Mouse (Mus musculus) kidney, adult 2 months (tissue): ENCODE results near the gene Nfam1. TPM values are rescaled to one million over a fixed set of nuclear protein-coding genes. Genes with fewer than 3 reads are reported as not detected.

Experiments used
- DNase-seq: peaks from one replicate; pipeline ENCODE4 v3.0.0; 2021
- H3K27ac ChIP-seq: fragments of 200-500 bp; 2 replicates; pipeline ENCODE4 v1.5.1; 2012; ENCODE audit warnings: low read depth, low read length, control low read depth, inconsistent platforms; ENCODE audit not compliant: insufficient read depth
- H3K27me3 ChIP-seq: fragments of 200-500 bp; replicated peaks from 2 replicates; pipeline ENCODE4 v1.6.1; 2012; ENCODE audit warnings: mild to moderate bottlenecking, moderate library complexity, low read length, inconsistent platforms; ENCODE audit not compliant: control insufficient read depth, insufficient read depth
- H3K36me3 ChIP-seq: fragments of 200-500 bp; 2 replicates; pipeline ENCODE4 v1.6.1; 2012; ENCODE audit warnings: mild to moderate bottlenecking, moderate library complexity, low read length, inconsistent platforms; ENCODE audit not compliant: control insufficient read depth, insufficient read depth
- H3K4me1 ChIP-seq: fragments of 200-500 bp; 2 replicates; pipeline ENCODE4 v1.6.1; 2011; ENCODE audit warnings: low read length; ENCODE audit not compliant: control insufficient read depth, insufficient read depth
- H3K4me3 ChIP-seq: fragments of 200-500 bp; 2 replicates; pipeline ENCODE4 v1.5.1; 2011; ENCODE audit warnings: mild to moderate bottlenecking, low read depth, low read length, control low read depth; ENCODE audit not compliant: insufficient read depth
- CTCF ChIP-seq: fragments of 200-500 bp; conservative IDR thresholded peaks from 2 replicates; pipeline ENCODE4 v1.5.1; 2011; ENCODE audit warnings: low read depth, mild to moderate bottlenecking, control low read depth, low read length, moderate library complexity, mixed read lengths; ENCODE audit not compliant: insufficient read depth, insufficient read length
- POLR2A ChIP-seq: fragments of 200-500 bp; IDR thresholded peaks from one replicate; pipeline ENCODE4 v1.6.1; 2011; ENCODE audit warnings: low read depth, low read length, control low read depth
- WGBS: fragments of 180-500 bp; shearing (Covaris S2); methylation state at CpG from one replicate; pipeline ENCODE4 v1.1.7; 2018; 5-methylcytosine and 5-hydroxymethylcytosine counted together
- polyA plus RNA-seq: library from polyadenylated mRNA; depleted of rRNA; stranded (reverse); fragments of >200 nt; gene quantifications from 2 replicates; pipeline ENCODE4 v1.2.3, GENCODE M21; 2012

Gene Nfam1
- polyA plus RNA-seq, 1 experiment, result 2.9 TPM

- WGBS, result 58% methylated on average over 15 of the region's 15 CpGs
- Histone ChIP-seq H3K27me3 (no peaks in the 10 kb centered on the region), H3K36me3 (no peaks in the 10 kb centered on the region), H3K27ac (no peak overlapping the region), H3K4me3 (no peak overlapping the region), H3K4me1 (no peaks in the 10 kb centered on the region)
- TF ChIP-seq POLR2A (no peak), CTCF (no peak)
- DNase-seq, result no peak
Measured at GRCm38 (mm10) chr15:83007346-83007920, 25.7 kb downstream of the Nfam1 start.

GRCm38 (mm10) chr15:83002665-83003548, 30.2 kb downstream of the Nfam1 start:
- no peaks in the 10 kb centered on the region for H3K27me3 ChIP-seq
- no peaks in the 10 kb centered on the region for H3K4me1 ChIP-seq
- no peak overlapping the region for H3K4me3 ChIP-seq
- no peak overlapping the region for H3K27ac ChIP-seq
- TF ChIP-seq POLR2A (no peak), CTCF (no peak)
- 57% methylated on average over 12 of the region's 12 CpGs for WGBS
- H3K36me3 ChIP-seq, result no peaks in the 10 kb centered on the region
- DNase-seq, result no peak

GRCm38 (mm10) chr15:82998811-82999221, 34.3 kb downstream of the Nfam1 start:
- Histone ChIP-seq H3K4me3 (no peak overlapping the region), H3K4me1 (no peaks in the 10 kb centered on the region), H3K27me3 (no peaks in the 10 kb centered on the region), H3K27ac (no peak overlapping the region), H3K36me3 (no peaks in the 10 kb centered on the region)
- DNase-seq, result no peak
- TF ChIP-seq CTCF (no peak), POLR2A (no peak)
- WGBS, result 92% methylated on average over 6 of the region's 6 CpGs

GRCm38 (mm10) chr15:82996431-82996830, 36.7 kb downstream of the Nfam1 start:
- Histone ChIP-seq H3K36me3 (no peaks in the 10 kb centered on the region), H3K27ac (no peak overlapping the region), H3K27me3 (no peaks in the 10 kb centered on the region), H3K4me1 (no peaks in the 10 kb centered on the region), H3K4me3 (no peak overlapping the region)
- DNase-seq, result no peak
- TF ChIP-seq POLR2A (no peak), CTCF (no peak)

GRCm38 (mm10) chr15:82995239-82995638, 37.9 kb downstream of the Nfam1 start:
- H3K27me3 ChIP-seq, result no peaks in the 10 kb centered on the region
- 65% methylated on average over 7 of the region's 7 CpGs for WGBS
- H3K27ac ChIP-seq, result no peak overlapping the region
- DNase-seq, result no peak
- H3K4me3 ChIP-seq, result no peak overlapping the region
- H3K36me3 ChIP-seq, result no peaks in the 10 kb centered on the region
- no peak for TF ChIP-seq POLR2A
- TF ChIP-seq CTCF, result no peak
- H3K4me1 ChIP-seq, result no peaks in the 10 kb centered on the region

- no peak for DNase-seq
- H3K36me3 ChIP-seq, result no peaks in the 10 kb centered on the region
- WGBS, result 75% methylated on average over 9 of the region's 9 CpGs
- TF ChIP-seq POLR2A (no peak), CTCF (no peak)
- no peak overlapping the region for H3K27ac ChIP-seq
- no peaks in the 10 kb centered on the region for H3K27me3 ChIP-seq
- no peak overlapping the region for H3K4me3 ChIP-seq
- H3K4me1 ChIP-seq, result no peaks in the 10 kb centered on the region
Measured at GRCm38 (mm10) chr15:82992911-82993310, 40.2 kb downstream of the Nfam1 start.

GRCm38 (mm10) chr15:82992079-82992783, 40.9 kb downstream of the Nfam1 start:
- TF ChIP-seq CTCF (no peak), POLR2A (no peak)

More at GRCm38 (mm10) chr15:82992079-82992783, 40.9 kb downstream of the Nfam1 start:
- 83% methylated on average over 13 of the region's 13 CpGs for WGBS
- Histone ChIP-seq H3K27ac (no peak overlapping the region), H3K27me3 (no peaks in the 10 kb centered on the region), H3K36me3 (no peaks in the 10 kb centered on the region), H3K4me3 (no peak overlapping the region), H3K4me1 (no peaks in the 10 kb centered on the region)
- DNase-seq, result no peak
